Mouse (Mus musculus): ENCODE data around the gene Tmem132a. TPM values are rescaled to one million over a fixed set of nuclear protein-coding genes. Genes with fewer than 3 reads are reported as not detected.

Tmem132a gene
- polyA plus RNA-seq (2012; rRNA removed), result 4.9 and 5.0 TPM in 2 replicates

GRCm38 (mm10) chr19:10869886-10870527 lies at the start of gene Tmem132a:
Gene Tmem132a (minus strand): TSS chr19:10869940.
- no peak within 1 kb of the TSS for H3K27ac ChIP-seq (ENCODE audit: insufficient read depth, low read depth, low read length)
- no peak for TF ChIP-seq POLR2A (IDR thresholded peaks at IDR 0.05; ENCODE audit: low read depth, low read length)
- TF ChIP-seq CTCF (IDR thresholded peaks at IDR 0.05; ENCODE audit: extremely low read depth, insufficient read length, insufficient replicate concordance, low read depth, low read length), result no peak

GRCm38 (mm10) chr19:10918321-10918991 lies 48.7 kb upstream of the Tmem132a start:
- 66% methylated on average over 10 of the region's 10 CpGs for WGBS

More at GRCm38 (mm10) chr19:10869886-10870527, at the start of gene Tmem132a:
- peaks cover 21% of the 10 kb centered on the region for H3K36me3 ChIP-seq (ENCODE audit: control insufficient read depth, insufficient read depth, low read length)
- peaks cover 6% of the 10 kb centered on the region; the same call in 1 of the 2 replicates for H3K4me1 ChIP-seq (ENCODE audit: control insufficient read depth, insufficient read depth, insufficient read length, low read length)
- no peaks in the 10 kb centered on the region for H3K27me3 ChIP-seq (ENCODE audit: control insufficient read depth, insufficient read depth, low read length)
- H3K4me3 ChIP-seq (ENCODE audit: low read depth, low read length), result peak within 1 kb of the TSS; percentile 66
- 5% methylated on average over 8 of the region's 8 CpGs for WGBS

GRCm38 (mm10) chr19:10916506-10916905 lies 46.8 kb upstream of the Tmem132a start:
- TF ChIP-seq POLR2A (IDR thresholded peaks at IDR 0.05; ENCODE audit: low read depth, low read length), result no peak
- no peak for TF ChIP-seq CTCF (IDR thresholded peaks at IDR 0.05; ENCODE audit: extremely low read depth, insufficient read length, insufficient replicate concordance, low read depth, low read length)
- Histone ChIP-seq H3K4me1 (ENCODE audit: control insufficient read depth, insufficient read depth, insufficient read length, low read length) (peaks cover 6% of the 10 kb centered on the region; the same call in 1 of the 2 replicates), H3K4me3 (ENCODE audit: low read depth, low read length) (no peak overlapping the region), H3K27me3 (ENCODE audit: control insufficient read depth, insufficient read depth, low read length) (no peaks in the 10 kb centered on the region), H3K36me3 (ENCODE audit: control insufficient read depth, insufficient read depth, low read length) (no peaks in the 10 kb centered on the region), H3K27ac (ENCODE audit: insufficient read depth, low read depth, low read length) (no peak overlapping the region)
- 57% methylated on average over 5 of the region's 5 CpGs for WGBS

More at GRCm38 (mm10) chr19:10918321-10918991, 48.7 kb upstream of the Tmem132a start:
- Histone ChIP-seq H3K4me1 (ENCODE audit: control insufficient read depth, insufficient read depth, insufficient read length, low read length) (peaks cover 6% of the 10 kb centered on the region; the same call in 1 of the 2 replicates), H3K36me3 (ENCODE audit: control insufficient read depth, insufficient read depth, low read length) (no peaks in the 10 kb centered on the region), H3K4me3 (ENCODE audit: low read depth, low read length) (no peak overlapping the region), H3K27ac (ENCODE audit: insufficient read depth, low read depth, low read length) (no peak overlapping the region), H3K27me3 (ENCODE audit: control insufficient read depth, insufficient read depth, low read length) (no peaks in the 10 kb centered on the region)
- no peak for TF ChIP-seq POLR2A (IDR thresholded peaks at IDR 0.05; ENCODE audit: low read depth, low read length)
- TF ChIP-seq CTCF (IDR thresholded peaks at IDR 0.05; ENCODE audit: extremely low read depth, insufficient read length, insufficient replicate concordance, low read depth, low read length), result no peak

- Histone ChIP-seq H3K36me3 (ENCODE audit: control insufficient read depth, insufficient read depth, low read length) (no peaks in the 10 kb centered on the region), H3K27me3 (ENCODE audit: control insufficient read depth, insufficient read depth, low read length) (no peaks in the 10 kb centered on the region), H3K4me3 (ENCODE audit: low read depth, low read length) (no peak overlapping the region), H3K4me1 (ENCODE audit: control insufficient read depth, insufficient read depth, insufficient read length, low read length) (peaks cover 6% of the 10 kb centered on the region; the same call in 1 of the 2 replicates), H3K27ac (ENCODE audit: insufficient read depth, low read depth, low read length) (no peak overlapping the region)
- 94% methylated on average over 2 of the region's 2 CpGs for WGBS
- TF ChIP-seq POLR2A (IDR thresholded peaks at IDR 0.05; ENCODE audit: low read depth, low read length) (no peak), CTCF (IDR thresholded peaks at IDR 0.05; ENCODE audit: extremely low read depth, insufficient read length, insufficient replicate concordance, low read depth, low read length) (no peak)
Observed at GRCm38 (mm10) chr19:10914870-10915269, 45.1 kb upstream of the Tmem132a start.

GRCm38 (mm10) chr19:10914291-10914690 lies 44.6 kb upstream of the Tmem132a start:
- Histone ChIP-seq H3K27ac (ENCODE audit: insufficient read depth, low read depth, low read length) (no peak overlapping the region), H3K27me3 (ENCODE audit: control insufficient read depth, insufficient read depth, low read length) (no peaks in the 10 kb centered on the region), H3K4me1 (ENCODE audit: control insufficient read depth, insufficient read depth, insufficient read length, low read length) (peaks cover 6% of the 10 kb centered on the region; the same call in 1 of the 2 replicates), H3K36me3 (ENCODE audit: control insufficient read depth, insufficient read depth, low read length) (no peaks in the 10 kb centered on the region), H3K4me3 (ENCODE audit: low read depth, low read length) (no peak overlapping the region)
- 61% methylated on average over 7 of the region's 7 CpGs for WGBS
- TF ChIP-seq POLR2A (IDR thresholded peaks at IDR 0.05; ENCODE audit: low read depth, low read length) (no peak), CTCF (IDR thresholded peaks at IDR 0.05; ENCODE audit: extremely low read depth, insufficient read length, insufficient replicate concordance, low read depth, low read length) (no peak)

GRCm38 (mm10) chr19:10909087-10909721 lies 39.5 kb upstream of the Tmem132a start:
- H3K27ac ChIP-seq (ENCODE audit: insufficient read depth, low read depth, low read length), result no peak overlapping the region; the same call in 1 of the 2 replicates
- TF ChIP-seq CTCF (IDR thresholded peaks at IDR 0.05; ENCODE audit: extremely low read depth, insufficient read length, insufficient replicate concordance, low read depth, low read length) (no peak), POLR2A (IDR thresholded peaks at IDR 0.05; ENCODE audit: low read depth, low read length) (no peak)

More at GRCm38 (mm10) chr19:10909087-10909721, 39.5 kb upstream of the Tmem132a start:
- Histone ChIP-seq H3K36me3 (ENCODE audit: control insufficient read depth, insufficient read depth, low read length) (peaks cover 10% of the 10 kb centered on the region), H3K27me3 (ENCODE audit: control insufficient read depth, insufficient read depth, low read length) (no peaks in the 10 kb centered on the region), H3K4me3 (ENCODE audit: low read depth, low read length) (no peak overlapping the region), H3K4me1 (ENCODE audit: control insufficient read depth, insufficient read depth, insufficient read length, low read length) (0 out of 2 replicates have a peak, but pooled peaks cover 2% of the 10 kb centered on the region)
- 78% methylated on average over 6 of the region's 6 CpGs for WGBS

Measured in small intestine, adult 2 months (tissue).